Mouse (Mus musculus) retina, postnatal 7 days (tissue): Measurements from ENCODE around the gene Il17ra.

ENCODE experiments used
- DNase-seq: peaks from one replicate; pipeline ENCODE4 v3.0.0-alpha.2; 2012; ENCODE audit warnings: low read depth, low spot score

Il17ra gene

DNA sequence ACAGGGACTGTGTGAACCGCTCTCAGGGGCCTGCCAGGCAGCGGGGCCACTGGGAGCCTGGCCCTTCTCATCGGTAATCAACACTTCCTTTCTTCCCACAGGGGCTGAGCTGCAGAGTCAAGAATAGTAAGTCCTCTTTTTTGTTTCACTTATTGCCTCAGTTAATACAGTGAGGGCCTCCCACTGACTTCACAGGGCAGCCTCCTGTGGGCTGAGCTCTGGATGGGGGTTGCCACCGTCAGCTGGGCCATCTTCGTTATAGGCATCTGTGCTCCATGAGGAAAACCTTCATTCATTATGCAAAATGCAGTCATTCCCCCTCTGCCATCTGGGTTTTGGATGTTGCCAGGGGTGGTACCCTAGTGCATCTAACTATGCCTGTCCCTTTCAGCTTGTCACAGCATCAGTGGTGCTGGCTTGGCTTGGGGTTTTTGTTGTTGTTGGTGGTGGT lies 9.0 kb downstream of the Il17ra start:
- no peak for DNase-seq

DNA sequence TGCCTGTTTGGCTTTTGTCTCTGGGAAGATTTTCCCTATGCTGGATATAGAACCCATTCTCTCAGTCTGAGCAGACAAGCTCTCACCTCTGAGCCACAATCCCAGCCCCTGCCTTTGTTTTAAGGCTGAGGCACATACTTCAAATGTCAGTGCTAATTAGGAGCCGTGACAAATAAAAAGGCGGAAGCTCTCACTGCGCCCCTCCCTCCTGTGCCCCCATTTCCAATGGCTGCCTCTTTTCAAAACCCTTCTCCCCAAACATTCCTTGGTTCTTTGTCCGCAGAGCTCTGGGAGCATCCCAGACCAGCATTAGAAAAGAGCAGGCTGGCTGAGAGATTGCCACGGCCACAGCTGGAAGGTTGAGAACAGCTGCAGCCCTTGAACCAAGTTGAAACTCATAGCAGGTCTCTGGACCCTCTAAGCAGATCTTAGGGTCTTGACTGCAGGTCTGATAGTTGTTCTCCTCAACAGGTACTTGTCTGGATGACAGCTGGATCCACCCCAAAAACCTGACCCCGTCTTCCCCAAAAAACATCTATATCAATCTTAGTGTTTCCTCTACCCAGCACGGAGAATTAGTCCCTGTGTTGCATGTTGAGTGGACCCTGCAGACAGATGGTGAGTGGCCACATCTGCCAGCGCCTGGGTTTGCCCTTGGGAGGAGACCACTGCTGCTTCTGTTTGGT lies 9.6 kb downstream of the Il17ra start:
- no peak for DNase-seq

DNA sequence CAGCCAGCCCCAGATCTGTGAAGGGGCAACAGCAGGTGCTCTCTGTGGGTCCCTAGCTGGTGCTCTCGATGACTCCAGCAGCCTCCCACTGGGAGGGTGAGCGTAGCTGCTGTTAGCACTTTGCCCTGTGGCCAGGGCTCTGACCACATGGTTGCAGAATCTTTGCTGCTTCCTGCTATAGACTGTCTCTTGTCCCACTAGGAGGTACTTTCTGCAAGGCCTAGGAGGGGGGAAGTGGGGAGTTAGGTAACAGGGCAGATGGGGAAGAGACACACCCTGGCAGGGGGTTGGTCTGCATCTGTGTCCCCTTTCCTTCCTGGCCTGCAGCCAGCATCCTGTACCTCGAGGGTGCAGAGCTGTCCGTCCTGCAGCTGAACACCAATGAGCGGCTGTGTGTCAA lies 10.4 kb downstream of the Il17ra start:
- no peak for DNase-seq

DNA sequence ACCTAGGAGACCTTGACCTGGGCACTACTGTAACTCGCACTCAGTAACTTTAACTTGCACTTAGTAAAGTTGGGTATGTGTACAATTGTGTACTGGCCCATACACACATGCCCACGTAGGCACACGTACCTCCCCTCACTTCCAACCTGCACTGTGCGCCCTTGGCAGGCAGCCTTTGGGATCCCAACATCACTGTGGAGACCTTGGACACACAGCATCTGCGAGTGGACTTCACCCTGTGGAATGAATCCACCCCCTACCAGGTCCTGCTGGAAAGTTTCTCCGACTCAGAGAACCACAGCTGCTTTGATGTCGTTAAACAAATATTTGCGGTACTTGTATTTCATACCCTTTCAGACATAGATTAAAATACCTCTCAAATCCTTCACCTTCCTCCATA lies 12.2 kb downstream of the Il17ra start:
- DNase-seq, result no peak

DNA sequence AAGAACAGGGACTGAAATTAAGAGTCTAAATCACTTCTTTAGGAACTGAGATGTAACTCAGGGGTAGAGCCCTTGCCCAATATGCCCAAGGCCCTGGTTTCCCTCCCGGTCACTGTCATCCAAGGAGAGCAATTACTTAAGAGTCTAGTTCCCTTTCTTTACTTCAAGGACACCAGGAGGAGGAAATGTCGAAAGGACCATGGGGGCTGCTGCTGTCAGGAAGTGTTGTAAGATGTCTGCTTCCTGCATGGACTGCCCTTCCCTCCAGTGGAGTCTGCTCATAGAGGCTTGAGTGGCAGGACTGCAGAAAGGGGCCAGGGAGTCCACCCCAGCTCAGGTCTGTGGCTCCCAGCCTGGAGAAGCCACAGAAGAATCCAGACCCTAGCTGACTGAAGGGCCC lies 16.3 kb downstream of the Il17ra start:
- DNase-seq, result no peak

DNA sequence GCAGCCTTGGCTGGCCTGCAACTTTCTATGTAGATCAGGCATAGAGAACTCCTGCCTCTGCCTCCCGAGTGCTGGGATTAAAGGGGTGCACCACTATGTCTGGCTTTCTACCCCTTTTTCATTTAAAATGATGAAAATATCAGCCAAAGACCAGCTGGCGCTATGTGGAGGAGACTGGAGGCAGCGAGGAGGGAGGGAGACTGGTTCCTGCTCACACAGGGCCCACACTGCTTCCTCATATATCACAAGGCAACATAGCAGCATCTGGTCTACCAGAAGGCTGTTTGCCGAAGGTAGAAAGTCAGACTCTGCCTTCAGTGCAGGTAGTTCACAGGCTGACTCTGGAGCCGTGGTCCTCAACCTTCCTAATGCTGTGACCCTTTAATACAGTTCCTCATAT lies 17.3 kb downstream of the Il17ra start:
- DNase-seq, result no peak

DNA sequence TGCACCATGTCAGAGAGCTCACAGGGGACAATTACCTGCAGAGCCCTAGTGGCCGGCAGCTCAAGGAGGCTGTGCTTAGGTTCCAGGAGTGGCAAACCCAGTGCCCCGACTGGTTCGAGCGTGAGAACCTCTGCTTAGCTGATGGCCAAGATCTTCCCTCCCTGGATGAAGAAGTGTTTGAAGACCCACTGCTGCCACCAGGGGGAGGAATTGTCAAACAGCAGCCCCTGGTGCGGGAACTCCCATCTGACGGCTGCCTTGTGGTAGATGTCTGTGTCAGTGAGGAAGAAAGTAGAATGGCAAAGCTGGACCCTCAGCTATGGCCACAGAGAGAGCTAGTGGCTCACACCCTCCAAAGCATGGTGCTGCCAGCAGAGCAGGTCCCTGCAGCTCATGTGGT lies 18.5 kb downstream of the Il17ra start:
- no peak for DNase-seq

DNA sequence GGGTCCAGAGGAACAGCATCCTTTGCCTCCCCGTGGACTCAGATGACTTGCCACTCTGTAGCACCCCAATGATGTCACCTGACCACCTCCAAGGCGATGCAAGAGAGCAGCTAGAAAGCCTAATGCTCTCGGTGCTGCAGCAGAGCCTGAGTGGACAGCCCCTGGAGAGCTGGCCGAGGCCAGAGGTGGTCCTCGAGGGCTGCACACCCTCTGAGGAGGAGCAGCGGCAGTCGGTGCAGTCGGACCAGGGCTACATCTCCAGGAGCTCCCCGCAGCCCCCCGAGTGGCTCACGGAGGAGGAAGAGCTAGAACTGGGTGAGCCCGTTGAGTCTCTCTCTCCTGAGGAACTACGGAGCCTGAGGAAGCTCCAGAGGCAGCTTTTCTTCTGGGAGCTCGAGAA lies 19.0 kb downstream of the Il17ra start:
- DNase-seq, result no peak

DNA sequence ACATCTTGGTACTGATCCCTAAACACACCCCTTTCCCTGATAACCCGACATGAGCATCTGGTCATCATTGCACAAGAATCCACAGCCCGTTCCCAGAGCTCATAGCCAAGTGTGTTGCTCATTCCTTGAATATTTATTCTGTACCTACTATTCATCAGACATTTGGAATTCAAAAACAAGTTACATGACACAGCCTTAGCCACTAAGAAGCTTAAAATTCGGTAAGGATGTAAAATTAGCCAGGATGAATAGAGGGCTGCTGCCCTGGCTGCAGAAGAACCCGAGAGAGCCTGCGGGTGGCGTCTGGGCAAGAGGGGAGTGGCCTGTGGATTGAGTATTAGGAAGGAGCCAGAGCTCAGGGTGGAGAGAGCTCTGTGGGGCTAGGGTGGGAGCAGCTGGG lies 19.7 kb downstream of the Il17ra start:
- no peak for DNase-seq

DNA sequence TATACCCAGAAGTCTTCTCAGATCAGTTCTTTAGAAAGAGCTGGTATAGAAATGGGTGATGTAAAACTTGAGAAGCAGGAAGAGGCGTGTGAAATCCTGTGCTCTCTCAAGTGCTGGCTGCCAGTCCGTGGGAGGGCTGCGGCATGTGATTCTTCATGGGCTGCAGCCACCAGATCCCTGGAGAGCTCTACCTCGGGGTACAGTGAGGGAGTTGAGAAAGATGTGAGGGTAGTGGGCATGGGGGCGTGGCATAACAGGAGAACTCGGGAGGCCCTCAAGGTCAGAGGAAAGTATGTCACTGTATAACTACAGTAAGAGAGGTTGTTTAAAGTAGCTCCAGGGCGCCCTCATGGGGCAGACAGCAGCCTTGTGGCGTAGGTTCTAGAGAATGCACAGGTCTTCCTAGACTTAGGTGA lies 20.2 kb downstream of the Il17ra start:
- no peak for DNase-seq

DNA sequence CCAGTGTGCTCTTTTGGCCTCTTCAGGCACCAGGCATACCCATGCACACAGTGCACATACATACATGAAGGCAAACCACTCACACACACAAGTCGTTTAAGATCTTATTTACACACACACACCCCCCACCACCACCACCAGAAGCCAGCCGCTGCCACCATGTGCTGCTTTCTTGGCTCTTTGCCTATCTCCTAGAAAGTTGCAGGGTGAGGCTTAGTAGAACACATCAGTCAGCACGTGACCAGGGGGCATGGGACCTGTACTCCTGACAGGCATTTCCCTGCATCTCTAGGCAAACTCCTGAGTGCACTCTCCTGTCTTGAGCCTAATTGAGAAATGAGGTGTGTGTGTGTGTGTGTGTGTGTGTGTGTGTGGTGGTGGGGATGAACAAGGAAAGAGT lies 22.0 kb downstream of the Il17ra start:
- DNase-seq, result no peak

DNA sequence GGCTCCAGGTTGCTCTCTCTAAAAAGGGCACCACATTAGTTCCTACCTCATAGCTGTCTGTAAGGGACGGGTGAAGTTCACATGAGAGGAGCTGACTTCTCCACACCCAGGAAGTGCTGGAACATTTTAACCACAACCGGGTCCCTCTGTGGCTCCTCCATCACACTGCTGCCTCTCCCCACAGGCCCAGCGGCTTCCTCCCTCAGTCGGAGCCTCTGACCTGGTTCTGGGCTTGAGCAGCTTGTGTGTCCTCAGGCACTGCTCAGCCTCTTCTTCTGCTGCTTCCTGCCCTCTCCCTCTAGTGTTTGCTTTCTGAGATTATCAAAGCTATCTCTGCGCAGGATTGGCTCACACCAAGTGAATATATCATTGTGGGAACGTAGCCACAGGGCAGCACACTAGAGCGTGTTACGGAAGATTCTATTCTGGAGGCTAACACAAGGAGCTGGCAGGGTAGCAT lies 23.0 kb downstream of the Il17ra start:
- no peak for DNase-seq

DNA sequence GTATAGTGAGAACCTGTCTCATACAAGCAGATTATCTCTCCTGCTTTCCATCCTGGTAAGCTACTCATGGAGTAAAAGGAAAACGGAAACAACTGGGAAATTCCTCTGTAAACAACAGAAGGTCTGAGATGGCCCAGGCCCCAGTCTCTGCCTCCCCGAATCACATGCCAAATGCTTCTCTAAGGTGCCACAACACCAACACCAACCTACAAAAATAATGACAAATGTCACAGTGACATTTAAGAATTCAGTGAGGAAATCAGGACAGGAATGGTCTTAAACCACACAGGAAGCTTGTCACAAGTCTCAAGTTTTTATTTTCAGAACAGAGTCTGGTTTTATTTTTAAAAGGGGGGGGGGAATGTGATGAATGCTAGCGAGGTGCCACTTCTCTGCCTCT lies 25.6 kb downstream of the Il17ra start:
- no peak for DNase-seq

DNA sequence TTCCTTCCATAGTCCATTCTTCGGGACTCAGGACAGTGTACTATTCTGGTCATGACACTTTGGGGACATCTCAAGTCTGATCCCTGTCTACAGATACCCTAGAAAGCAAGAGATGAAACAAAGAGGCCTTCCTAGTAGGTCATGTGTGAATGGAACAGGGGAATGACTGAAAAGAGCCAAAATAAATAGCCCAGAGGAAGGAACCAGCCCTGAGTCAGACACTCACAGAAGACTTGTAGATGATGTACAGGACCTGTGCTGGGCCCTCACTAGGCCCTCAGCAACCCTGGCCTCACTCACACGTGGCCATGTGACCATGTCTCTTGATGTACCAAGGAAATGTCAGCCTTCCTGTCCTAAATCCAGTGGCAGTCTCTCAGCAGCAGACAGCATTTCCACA lies 26.4 kb downstream of the Il17ra start:
- DNase-seq, result no peak

DNA sequence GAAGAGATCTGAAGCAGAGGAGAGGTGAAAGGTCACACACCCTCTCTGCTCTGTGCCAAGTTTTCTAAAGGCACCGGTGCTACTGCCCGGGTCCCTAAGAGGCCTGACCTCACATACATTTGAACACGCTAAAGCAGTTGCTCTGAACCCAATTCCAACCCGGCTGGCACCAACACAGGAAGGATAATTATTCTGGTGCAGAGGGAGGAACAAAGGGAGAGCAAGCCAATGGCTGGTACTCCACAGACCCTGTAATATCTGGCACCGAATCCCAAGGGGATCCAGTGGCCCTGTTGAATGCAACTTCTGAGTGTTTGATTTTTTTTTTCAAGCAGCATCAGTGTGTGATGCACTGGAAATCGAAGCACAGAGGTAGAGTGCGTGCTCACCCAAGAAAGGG lies 28.0 kb downstream of the Il17ra start:
- DNase-seq, result no peak

DNA sequence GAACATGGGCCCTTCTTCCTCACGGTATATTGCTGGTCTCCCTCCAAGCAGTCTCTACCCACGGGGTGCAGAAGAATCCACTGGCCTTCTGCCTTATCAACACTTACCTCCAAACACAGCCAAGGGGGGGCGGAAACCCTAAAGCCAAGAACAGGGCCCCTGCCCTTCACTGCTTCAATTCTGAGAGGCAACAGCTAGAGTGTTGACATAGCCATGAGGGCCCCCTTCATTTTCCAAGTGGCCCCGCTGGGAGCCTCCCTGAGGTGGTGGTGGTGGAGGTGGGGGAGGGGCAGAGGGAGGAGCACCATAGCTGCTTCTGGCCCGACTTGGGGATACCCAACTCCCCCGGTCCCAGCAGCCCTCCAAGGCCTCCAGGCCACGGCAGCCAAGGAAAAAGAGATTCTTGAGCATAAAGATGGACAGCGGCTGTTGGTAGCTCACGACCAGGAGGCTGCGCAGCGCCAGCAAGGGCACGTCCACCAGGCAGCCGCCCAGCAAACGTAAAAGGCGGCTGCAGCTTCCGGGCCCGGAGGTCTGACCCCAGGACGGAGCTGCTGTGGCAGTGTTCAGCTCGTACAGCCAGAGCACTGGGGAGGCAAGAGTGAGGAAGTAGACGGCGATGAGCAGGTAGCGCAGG lies 28.9 kb downstream of the Il17ra start:
- no peak for DNase-seq

DNA sequence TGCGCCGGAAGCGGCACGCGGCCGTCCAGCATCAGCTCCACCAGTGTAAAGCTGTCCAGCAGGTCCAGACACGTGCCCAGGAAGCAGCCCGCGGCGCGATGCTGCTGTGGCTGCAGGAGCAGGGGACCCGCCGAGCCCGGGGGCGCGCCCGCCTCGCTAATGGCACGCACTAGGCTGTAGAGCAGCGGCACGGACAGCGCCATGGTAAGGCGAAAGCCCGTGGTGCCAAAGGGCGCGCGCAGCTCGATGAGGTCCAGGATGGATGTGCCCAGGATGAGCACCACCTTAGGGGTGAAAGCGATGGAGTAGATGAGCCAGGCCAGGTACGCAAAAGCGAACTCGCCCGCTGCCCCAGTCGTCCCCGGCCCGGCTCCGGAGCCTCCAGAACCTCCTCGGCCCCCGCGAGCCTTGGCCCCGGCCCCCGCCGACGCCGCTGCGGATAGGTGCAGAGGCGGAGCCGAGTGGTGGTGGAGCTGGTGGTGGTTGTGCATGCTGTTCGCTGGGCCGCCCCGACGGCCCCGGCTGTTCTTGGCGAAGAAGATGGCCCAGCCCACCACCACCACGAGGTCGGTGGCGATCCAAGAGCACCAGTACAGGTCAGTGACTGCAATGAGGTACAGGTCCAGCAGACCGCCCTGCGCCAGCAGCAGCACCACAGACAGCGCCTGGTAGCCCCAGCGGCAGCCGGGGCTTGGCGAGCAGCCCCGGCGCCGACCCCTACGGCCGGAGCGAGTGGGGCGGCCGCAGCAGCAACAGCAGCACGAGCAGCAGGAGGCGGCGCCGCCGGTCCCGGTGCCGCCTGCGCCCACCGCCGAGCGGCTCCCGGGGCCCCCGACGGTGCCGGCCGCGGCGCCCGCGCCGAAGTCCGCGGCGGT lies 29.7 kb downstream of the Il17ra start:
- DNase-seq, result no peak

DNA sequence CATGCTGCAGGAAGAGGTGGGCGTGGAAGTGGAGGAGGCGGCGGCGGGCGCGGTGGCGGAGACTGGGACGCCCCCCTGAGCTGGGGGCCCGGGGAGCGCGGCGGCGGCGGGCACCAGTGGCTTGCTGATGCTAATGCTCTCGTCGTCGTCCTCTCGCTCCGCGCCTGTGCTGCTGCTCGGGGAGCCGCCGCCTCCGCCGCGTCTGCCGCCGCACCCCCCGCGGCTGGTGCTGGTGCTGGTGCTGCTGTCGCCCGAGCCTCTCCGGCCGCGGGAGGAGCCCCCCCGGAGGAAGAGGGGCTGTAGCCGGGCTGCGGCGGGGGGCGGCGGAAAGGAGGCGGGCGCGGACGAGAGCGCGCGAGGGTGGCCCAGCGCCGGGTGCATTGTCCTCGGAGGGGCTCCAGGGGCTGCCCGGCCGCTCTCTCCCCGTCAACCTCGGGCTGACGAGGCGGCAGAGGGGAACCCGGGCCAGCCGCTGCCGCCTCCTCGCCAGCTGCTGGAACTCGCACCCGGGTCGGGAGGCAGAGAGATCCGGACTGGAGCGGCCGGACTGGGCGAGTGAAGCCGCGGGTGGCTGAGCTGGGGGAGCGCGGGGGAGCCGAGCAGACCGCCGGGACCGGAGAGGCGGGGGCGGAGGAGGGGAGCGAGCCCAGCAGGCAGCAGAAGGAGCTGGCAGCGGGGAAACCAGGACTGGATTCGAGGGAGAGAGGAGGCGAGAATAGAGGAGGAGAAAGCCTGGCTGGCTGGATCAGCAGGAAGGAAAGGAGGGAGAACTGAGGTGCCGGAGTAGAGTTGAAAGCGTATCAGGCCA lies 30.5 kb downstream of the Il17ra start, which contains the start of gene Tmem121b:
Gene Tmem121b (minus strand): TSS at position 434 of the 808 bp plus-strand sequence.
- peak; percentile 65 for DNase-seq

DNA sequence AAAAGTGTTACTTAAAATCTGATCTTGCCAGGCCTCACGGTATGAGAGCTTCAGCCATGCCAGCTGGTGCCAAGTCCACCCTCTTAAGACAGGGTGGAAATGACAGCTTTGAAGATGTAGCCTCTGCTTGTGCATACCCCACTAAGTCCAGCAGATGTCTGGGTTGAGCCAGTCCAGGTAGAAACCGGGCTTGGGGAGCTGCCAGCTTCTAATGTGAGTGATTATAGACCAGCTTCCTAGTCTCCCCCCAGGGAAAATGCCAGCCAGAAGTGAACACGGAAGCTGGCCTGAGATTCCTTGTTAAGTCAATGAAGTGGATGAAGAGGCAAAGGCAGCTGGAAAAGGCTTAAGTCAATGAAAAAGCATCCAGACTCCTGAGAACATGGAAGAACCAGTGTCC lies 33.5 kb downstream of the Il17ra start:
- DNase-seq, result no peak

DNA sequence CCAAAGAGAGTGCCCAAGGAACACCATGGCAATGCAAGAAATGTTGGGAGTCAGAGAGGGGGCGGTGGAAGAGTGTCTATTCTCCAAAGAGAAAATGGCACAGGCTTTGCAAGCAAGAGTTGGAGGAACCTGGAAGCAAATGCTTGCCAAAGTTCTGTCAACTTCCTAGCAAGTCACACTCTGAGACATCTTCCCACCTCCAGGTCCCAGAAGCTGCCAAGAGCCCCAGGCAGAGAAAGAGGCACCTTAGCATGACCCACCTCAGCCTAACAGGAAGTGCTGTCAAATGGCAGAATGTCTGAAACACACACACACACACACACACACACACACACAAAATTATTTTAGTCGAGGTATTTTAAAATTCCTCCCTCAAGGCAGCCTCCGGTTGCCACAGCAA lies 41.0 kb downstream of the Il17ra start:
- DNase-seq, result no peak

DNA sequence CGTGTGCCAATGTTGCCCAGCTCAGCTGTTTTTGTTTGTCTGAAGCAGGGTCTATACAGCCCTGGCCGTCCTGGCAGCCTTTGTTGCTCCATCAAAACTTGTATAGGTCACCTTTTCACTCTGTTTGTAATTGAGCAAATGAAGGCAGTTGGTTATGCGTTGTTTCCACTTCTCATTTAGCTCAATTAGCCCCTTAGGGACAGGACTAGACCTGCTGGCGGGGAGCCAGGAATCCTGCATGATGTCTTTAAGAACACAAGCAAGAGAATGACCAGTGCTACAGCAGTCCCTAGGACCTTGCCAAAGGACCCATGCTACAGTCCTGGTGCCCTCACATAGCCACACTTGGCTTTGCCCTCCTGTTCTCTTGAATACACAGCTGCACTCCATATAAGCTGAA lies 42.5 kb downstream of the Il17ra start:
- DNase-seq, result no peak

DNA sequence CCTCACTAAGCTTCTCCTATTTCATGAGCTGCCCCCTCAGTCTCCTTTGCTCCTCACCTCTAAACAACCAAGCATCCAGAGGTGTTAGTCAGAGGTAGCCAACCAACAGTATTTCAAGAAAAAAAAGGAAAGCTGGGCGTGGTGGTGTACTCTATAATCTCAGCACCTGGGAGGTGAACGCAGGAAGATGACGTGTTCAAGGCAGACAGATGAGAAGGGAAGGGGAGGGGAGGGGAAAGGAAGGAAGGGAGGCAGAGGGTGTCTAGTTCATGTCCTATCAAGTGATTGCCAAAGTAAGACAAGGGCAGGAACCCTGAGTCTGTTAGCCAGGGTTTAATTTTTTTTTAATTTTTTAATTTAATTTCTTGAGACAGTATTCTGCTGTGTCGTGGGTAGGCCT lies 45.6 kb downstream of the Il17ra start:
- DNase-seq, result no peak
